Comparison of ENCODE assay signal across 8 mouse cellular contexts in genomic region chr14:48073247-48074161, GRCm38 (mm10). TPM values are rescaled to one million over a fixed set of nuclear protein-coding genes. Genes with fewer than 3 reads are reported as not detected.
A peak's percentile ranks its signal among the peaks of the same experiment; 100 is the strongest.
DNase-seq lines count a peak whose midpoint lies in the region; ATAC-seq and TF ChIP-seq lines count a peak whose summit lies in the region.

No protein-coding gene starts in this region.

- no peak for TF ChIP-seq CTCF in cerebellum, adult 2 months (IDR thresholded peaks at IDR 0.05; ENCODE audit: borderline replicate concordance, insufficient read depth, low read depth, low read length)
- TF ChIP-seq CTCF in lung, postnatal 0 days (IDR thresholded peaks at IDR 0.05), result no peak

- H3K27me3 ChIP-seq in cerebellum, adult 2 months (ENCODE audit: control insufficient read depth, insufficient read depth, low read length), result no peaks in the 10 kb centered on the region
- H3K27me3 ChIP-seq in embryonic facial prominence, embryonic 11.5 days (ENCODE audit: control insufficient read depth, insufficient read depth, low read length), result no peaks in the 10 kb centered on the region
- no peaks in the 10 kb centered on the region for H3K27me3 ChIP-seq in lung, postnatal 0 days (replicated peaks; ENCODE audit: insufficient read depth, low read length)

- WGBS in cerebellum, adult 2 months, result 42% methylated on average over 24 of the region's 24 CpGs
- 36% methylated on average over 24 of the region's 24 CpGs for WGBS in embryonic facial prominence, embryonic 11.5 days
- 38% methylated on average over 24 of the region's 24 CpGs for WGBS in lung, postnatal 0 days

- H3K36me3 ChIP-seq in embryonic facial prominence, embryonic 11.5 days (replicated peaks; ENCODE audit: control insufficient read depth, insufficient read depth, low read depth, low read length), result no peaks in the 10 kb centered on the region
- H3K36me3 ChIP-seq in lung, postnatal 0 days (ENCODE audit: insufficient read depth, low read length), result no peaks in the 10 kb centered on the region

- H3K27ac ChIP-seq in cerebellum, adult 2 months (ENCODE audit: insufficient read depth, low read length), result no peak overlapping the region
- peak overlapping the region; percentile 38; the same call in 1 of the 2 replicates for H3K27ac ChIP-seq in embryonic facial prominence, embryonic 11.5 days (replicated peaks; ENCODE audit: low read depth, low read length)
- no peak overlapping the region for H3K27ac ChIP-seq in lung, postnatal 0 days (ENCODE audit: low read length)

- no peak overlapping the region for H3K4me3 ChIP-seq in cerebellum, adult 2 months (replicated peaks; ENCODE audit: insufficient read depth, low read depth, low read length)
- H3K4me3 ChIP-seq in embryonic facial prominence, embryonic 11.5 days (ENCODE audit: low read depth, low read length), result no peak overlapping the region
- H3K4me3 ChIP-seq in lung, postnatal 0 days (ENCODE audit: low read depth, low read length), result no peak overlapping the region

- peak; percentile 87 for ATAC-seq in embryonic facial prominence, embryonic 11.5 days (replicated peaks; ENCODE audit: insufficient number of reproducible peaks, low FRiP score, low TSS enrichment, low read depth)
- ATAC-seq in lung, postnatal 0 days, result peak; percentile 80
- ATAC-seq in megakaryocyte progenitor cell, adult 5-6 weeks (replicated peaks; ENCODE audit: poor library complexity), result no peak

- H3K4me2 ChIP-seq in embryonic facial prominence, embryonic 11.5 days (ENCODE audit: low read depth, low read length), result no peak overlapping the region
- H3K4me2 ChIP-seq in lung, postnatal 0 days (replicated peaks; ENCODE audit: low read depth, low read length), result no peak overlapping the region

- H3K9me3 ChIP-seq in embryonic facial prominence, embryonic 11.5 days (replicated peaks; ENCODE audit: control insufficient read depth, low read length), result no peaks in the 10 kb centered on the region
- H3K9me3 ChIP-seq in lung, postnatal 0 days (ENCODE audit: low read length), result no peaks in the 10 kb centered on the region

- 0 out of 2 replicates have a peak overlapping the region, but pooled peaks have one; percentile 22 for H3K9ac ChIP-seq in embryonic facial prominence, embryonic 11.5 days (replicated peaks; ENCODE audit: low read length)
- H3K9ac ChIP-seq in lung, postnatal 0 days (replicated peaks; ENCODE audit: low read depth), result no peak overlapping the region

- TF ChIP-seq POLR2A in cerebellum, adult 2 months (IDR thresholded peaks at IDR 0.05; ENCODE audit: borderline replicate concordance, insufficient read depth, low read length), result no peak

- no peaks in the 10 kb centered on the region for H3K4me1 ChIP-seq in cerebellum, adult 2 months (ENCODE audit: control insufficient read depth, insufficient read depth, low read length)
- H3K4me1 ChIP-seq in embryonic facial prominence, embryonic 11.5 days (ENCODE audit: control insufficient read depth, insufficient read depth, low read length), result no peaks in the 10 kb centered on the region
- H3K4me1 ChIP-seq in lung, postnatal 0 days (ENCODE audit: insufficient read depth, low read depth, low read length), result no peaks in the 10 kb centered on the region

- TF ChIP-seq EP300 in lung, postnatal 0 days (IDR thresholded peaks at IDR 0.05), result no peak

- DNase-seq in cerebellum, adult 2 months, result peak; percentile 12 to 17
- DNase-seq in cerebellum, adult 11 months, result no peak
- DNase-seq in embryonic facial prominence, embryonic 11.5 days (ENCODE audit: low spot score), result peak; percentile 61
- peak; percentile 81 for DNase-seq in heart, adult 8-10 months (ENCODE audit: low spot score)
- DNase-seq in layer of hippocampus, postnatal 14 days (ENCODE audit: low spot score in 2 of 2), result peak; percentile 40 to 75
- peak; percentile 88 for DNase-seq in lung, postnatal 0 days (ENCODE audit: low spot score)
- DNase-seq in right cerebral cortex, postnatal 14 days, result peak; percentile 33

RNA-seq across cellular contexts. Expression of gene Peli2, which starts 47.1 kb away (rescaled TPM):
- polyA plus RNA-seq in cerebellum, adult 2 months (2012; rRNA removed), result 28.5 and 31.9 TPM in 2 replicates
- polyA plus RNA-seq in embryonic facial prominence, embryonic 11.5 days (2014; fragmentation: Nextera tagmentation; extraction: Ambion mirVana), result 7.0 and 7.7 TPM in 2 replicates
- 10 to 100 TPM; 19.1 to 22.9 (median 20.8) TPM for total RNA-seq in heart, adult 8-10 months (2022)
- 10 to 100 TPM; 20.4 to 26.0 TPM for total RNA-seq in layer of hippocampus, postnatal 14 days (2021)
- 9.6 and 11.7 TPM in 2 replicates for polyA plus RNA-seq in lung, postnatal 0 days (2015; fragmentation: Nextera tagmentation; extraction: Ambion mirVana)
- 9.0 and 10.3 TPM in 2 replicates for total RNA-seq in megakaryocyte progenitor cell, adult 5-6 weeks (2015)
- total RNA-seq in megakaryocyte progenitor cell, adult 5-6 weeks (2017), result 4.7 and 6.6 TPM in 2 replicates
